Mouse (Mus musculus) CH12.LX (cell line): ENCODE data around the gene Wnt10b. TPM values are rescaled to one million over a fixed set of nuclear protein-coding genes. Genes with fewer than 3 reads are reported as not detected.

ENCODE experiments used
- DNase-seq: peaks from one replicate; pipeline ENCODE4 v3.0.0-alpha.2; 2013; ENCODE audit errors: extremely low read depth
- H3K27ac ChIP-seq: 2 replicates; pipeline ENCODE4 v1.5.1; 2012; ENCODE audit warnings: low read depth, mild to moderate bottlenecking, control low read depth, moderate library complexity; ENCODE audit not compliant: insufficient read depth
- H3K27me3 ChIP-seq: replicated peaks from 2 replicates; pipeline ENCODE3; 2012; ENCODE audit warnings: inconsistent platforms
- H3K36me3 ChIP-seq, 2 experiments: replicated peaks in 1 of 2; 2 replicates each; pipeline versions ENCODE3 to v1.6.1; 2012; ENCODE audit warnings: inconsistent platforms in 1 of 2, low read length in 1 of 2, mild to moderate bottlenecking in 1 of 2, mixed read lengths in 1 of 2, moderate library complexity in 1 of 2; ENCODE audit not compliant: control insufficient read depth in 1 of 2, insufficient read depth in 1 of 2
- H3K4me1 ChIP-seq, 2 experiments: 2 replicates each; pipeline ENCODE4 v1.6.1; 2012; ENCODE audit warnings: inconsistent platforms in 1 of 2, moderate library complexity in 1 of 2; ENCODE audit not compliant: insufficient read depth in 2 of 2, control insufficient read depth in 1 of 2
- H3K4me2 ChIP-seq: 2 replicates; pipeline ENCODE4 v1.6.1; 2012; ENCODE audit warnings: low read depth, mild to moderate bottlenecking, control low read depth; ENCODE audit not compliant: poor library complexity, insufficient read depth, severe bottlenecking
- H3K4me3 ChIP-seq, 3 experiments: fragments of 150-350 bp in 1 of 3; sonication (generic) in 1 of 3; replicated peaks in 1 of 3; 2 replicates each; pipeline versions ENCODE3 to v1.5.1; 2011 to 2012; ENCODE audit warnings: low read depth in 2 of 3, low read length in 2 of 3, mild to moderate bottlenecking in 2 of 3, moderate library complexity in 2 of 3, control low read depth in 1 of 3, improper control_type of control experiment in 1 of 3, inconsistent platforms in 1 of 3, mixed read lengths in 1 of 3; ENCODE audit not compliant: poor library complexity in 1 of 3
- H3K79me2 ChIP-seq: replicated peaks from 2 replicates; pipeline ENCODE4 v1.6.1; 2012; ENCODE audit warnings: mild to moderate bottlenecking, moderate library complexity; ENCODE audit not compliant: control insufficient read depth, poor library complexity, insufficient read depth, severe bottlenecking; ENCODE audit errors: extremely low read depth
- H3K9ac ChIP-seq: 2 replicates; pipeline ENCODE4 v1.6.1; 2012; ENCODE audit warnings: low read depth, mild to moderate bottlenecking, control low read depth, moderate library complexity; ENCODE audit not compliant: insufficient read depth
- H3K9me3 ChIP-seq: replicated peaks from 2 replicates; pipeline ENCODE3; 2012; ENCODE audit warnings: low read length, inconsistent platforms, mixed read lengths
- BHLHE40 ChIP-seq: IDR thresholded peaks from 2 replicates; pipeline ENCODE4 v1.6.1; 2011; ENCODE audit warnings: mild to moderate bottlenecking, low read depth, low read length, improper control_type of control experiment
- CHD1 ChIP-seq: IDR thresholded peaks from 2 replicates; pipeline ENCODE4 v1.6.1; 2012; ENCODE audit warnings: low read depth, low read length, improper control_type of control experiment, inconsistent platforms
- CHD2 ChIP-seq: IDR thresholded peaks from 2 replicates; pipeline ENCODE4 v1.6.1; 2011; ENCODE audit warnings: low read length, improper control_type of control experiment
- CTCF ChIP-seq, 2 experiments: IDR thresholded peaks in 1 of 2; conservative IDR thresholded peaks in 1 of 2; 2 replicates each; pipeline ENCODE4 v1.5.1; 2011 to 2012; ENCODE audit warnings: low read depth in 2 of 2, low read length in 2 of 2, improper control_type of control experiment in 1 of 2, inconsistent platforms in 1 of 2, mild to moderate bottlenecking in 1 of 2, moderate library complexity in 1 of 2
- E2F4 ChIP-seq: IDR thresholded peaks from 2 replicates; pipeline ENCODE4 v1.6.1; 2011; ENCODE audit warnings: low read depth, low read length, improper control_type of control experiment; ENCODE audit not compliant: insufficient replicate concordance
- ELF1 ChIP-seq: IDR thresholded peaks from 2 replicates; pipeline ENCODE4 v1.6.1; 2014; ENCODE audit warnings: low read depth, mild to moderate bottlenecking, inconsistent platforms, low read length, improper control_type of control experiment
- EP300 ChIP-seq: IDR thresholded peaks from 2 replicates; pipeline ENCODE4 v1.6.1; 2011; ENCODE audit warnings: low read length, improper control_type of control experiment
- ETS1 ChIP-seq: conservative IDR thresholded peaks from 2 replicates; pipeline ENCODE4 v1.6.1; 2012; ENCODE audit warnings: low read depth, mild to moderate bottlenecking, inconsistent platforms, low read length, improper control_type of control experiment, moderate library complexity
- GABPA ChIP-seq: IDR thresholded peaks from 2 replicates; pipeline ENCODE4 v1.6.1; 2012; ENCODE audit warnings: low read depth, low read length, improper control_type of control experiment, inconsistent platforms; ENCODE audit not compliant: insufficient replicate concordance
- HCFC1 ChIP-seq: IDR thresholded peaks from 2 replicates; pipeline ENCODE4 v1.6.1; 2012; ENCODE audit warnings: low read depth, mild to moderate bottlenecking, inconsistent platforms, low read length, improper control_type of control experiment
- IRF4 ChIP-seq: IDR thresholded peaks from 2 replicates; pipeline ENCODE4 v1.6.1; 2014; ENCODE audit warnings: low read depth, mild to moderate bottlenecking, inconsistent platforms, low read length, improper control_type of control experiment
- KAT2A ChIP-seq: IDR thresholded peaks from 2 replicates; pipeline ENCODE4 v1.6.1; 2012; ENCODE audit warnings: low read length, improper control_type of control experiment, inconsistent platforms; ENCODE audit not compliant: insufficient replicate concordance
- MAFK ChIP-seq: IDR thresholded peaks from 2 replicates; pipeline ENCODE4 v1.6.1; 2011; ENCODE audit warnings: low read length, improper control_type of control experiment; ENCODE audit not compliant: insufficient replicate concordance
- MAX ChIP-seq: IDR thresholded peaks from 2 replicates; pipeline ENCODE4 v1.6.1; 2011; ENCODE audit warnings: low read length, improper control_type of control experiment
- MAZ ChIP-seq: IDR thresholded peaks from 2 replicates; pipeline ENCODE4 v1.6.1; 2012; ENCODE audit warnings: low read depth, mild to moderate bottlenecking, inconsistent platforms, low read length, improper control_type of control experiment, moderate library complexity
- MEF2A ChIP-seq: IDR thresholded peaks from 2 replicates; pipeline ENCODE4 v1.6.1; 2014; ENCODE audit warnings: low read depth, mild to moderate bottlenecking, inconsistent platforms, low read length, improper control_type of control experiment, borderline replicate concordance
- MXI1 ChIP-seq: IDR thresholded peaks from 2 replicates; pipeline ENCODE4 v1.6.1; 2011; ENCODE audit warnings: mild to moderate bottlenecking, low read depth, low read length, improper control_type of control experiment
- NELFE ChIP-seq: IDR thresholded peaks from 2 replicates; pipeline ENCODE4 v1.6.1; 2011; ENCODE audit warnings: low read depth, low read length, improper control_type of control experiment
- NRF1 ChIP-seq: IDR thresholded peaks from 2 replicates; pipeline ENCODE4 v1.6.1; 2014; ENCODE audit warnings: low read depth, mild to moderate bottlenecking, inconsistent platforms, low read length, improper control_type of control experiment, moderate library complexity
- POLR2A ChIP-seq: IDR thresholded peaks from 2 replicates; pipeline ENCODE4 v1.6.1; 2011; ENCODE audit warnings: low read depth, mild to moderate bottlenecking, improper control_type of control experiment, low read length
- POLR2AphosphoS2 ChIP-seq: IDR thresholded peaks from 2 replicates; pipeline ENCODE4 v1.6.1; 2011; ENCODE audit warnings: low read depth, low read length, improper control_type of control experiment
- RAD21 ChIP-seq: IDR thresholded peaks from 2 replicates; pipeline ENCODE4 v1.6.1; 2011; ENCODE audit warnings: low read depth, mild to moderate bottlenecking, low read length, improper control_type of control experiment, moderate library complexity
- RCOR1 ChIP-seq: conservative IDR thresholded peaks from 2 replicates; pipeline ENCODE4 v1.6.1; 2012; ENCODE audit warnings: low read depth, mild to moderate bottlenecking, inconsistent platforms, low read length, improper control_type of control experiment
- SIN3A ChIP-seq: IDR thresholded peaks from 2 replicates; pipeline ENCODE4 v1.6.1; 2012; ENCODE audit warnings: low read length, improper control_type of control experiment, inconsistent platforms
- SMC3 ChIP-seq: IDR thresholded peaks from 2 replicates; pipeline ENCODE4 v1.6.1; 2011; ENCODE audit warnings: low read depth, low read length, improper control_type of control experiment
- TCF12 ChIP-seq: IDR thresholded peaks from 2 replicates; pipeline ENCODE4 v1.6.1; 2014; ENCODE audit warnings: low read depth, mild to moderate bottlenecking, inconsistent platforms, low read length, improper control_type of control experiment
- UBTF ChIP-seq: IDR thresholded peaks from 2 replicates; pipeline ENCODE4 v1.6.1; 2012; ENCODE audit warnings: low read depth, mild to moderate bottlenecking, inconsistent platforms, low read length, improper control_type of control experiment, moderate library complexity
- USF1 ChIP-seq: IDR thresholded peaks from 2 replicates; pipeline ENCODE4 v1.6.1; 2014; ENCODE audit warnings: low read depth, mild to moderate bottlenecking, inconsistent platforms, low read length, improper control_type of control experiment
- ZKSCAN1 ChIP-seq: IDR thresholded peaks from 2 replicates; pipeline ENCODE4 v1.6.1; 2012; ENCODE audit warnings: low read depth, inconsistent platforms, low read length, improper control_type of control experiment, borderline replicate concordance
- ZMIZ1 ChIP-seq: IDR thresholded peaks from 2 replicates; pipeline ENCODE4 v1.6.1; 2012; ENCODE audit warnings: low read depth, mild to moderate bottlenecking, inconsistent platforms, low read length, improper control_type of control experiment
- ZNF384 ChIP-seq: IDR thresholded peaks from 2 replicates; pipeline ENCODE4 v1.6.1; 2012; ENCODE audit warnings: low read depth, low read length, improper control_type of control experiment, inconsistent platforms
- dilution Hi-C: fragments of 300-500 bp; cut with MboI; formaldehyde crosslinking; loops from 2 replicates; pipeline ENCODE4 v1.14.3; 2020; ENCODE audit warnings: low sequenced_read_pairs; ENCODE audit not compliant: extremely low pct_unique_long_range_greater_than_20kb, extremely low pct_ligation_motif_present
- in situ Hi-C: fragments of 300-500 bp; cut with MboI; formaldehyde crosslinking; loops from 3 replicates; pipeline ENCODE4 v1.14.3; 2019; ENCODE audit warnings: low sequenced_read_pairs, low pct_ligation_motif_present, low pct_unique_long_range_greater_than_20kb, mixed read lengths
- polyA plus RNA-seq: library from polyadenylated mRNA; unstranded; fragments of >175 nt; gene quantifications from 2 replicates; pipeline ENCODE4 v1.2.1, GENCODE M21; 2012; ENCODE audit warnings: low read depth; ENCODE audit not compliant: insufficient read length
- total RNA-seq, 2 experiments: library from RNA; depleted of rRNA; stranded (reverse); fragments of 300-350 nt in 1 of 2; fragments of >200 nt in 1 of 2; gene quantifications; 2 replicates each; pipeline ENCODE4 v1.2.3; 2012 to 2014

Gene Wnt10b
- total and polyA plus RNA-seq, 3 experiments = 25.4 to 64.4 (median 56.2) TPM

- Histone ChIP-seq H3K79me2 (no peaks in the 10 kb centered on the region), H3K9ac (peak overlapping the region; percentile 42), H3K9me3 (no peaks in the 10 kb centered on the region), H3K4me1 (peaks cover 15 to 59% of the 10 kb centered on the region in 2 experiments), H3K27ac (peak overlapping the region; percentile 83), H3K27me3 (peaks cover 2% of the 10 kb centered on the region), H3K4me3 (peak overlapping the region; percentile 57 to 64 (median 62)), H3K4me2 (peak overlapping the region; percentile 67), H3K36me3 (peaks cover 9 to 29% of the 10 kb centered on the region in 2 experiments)
- in situ Hi-C loops = no loop called here
- dilution Hi-C loops = no loop called here
- TF ChIP-seq SIN3A = peak; percentile 77
- TF ChIP-seq ZNF384 = no peak; the same call in 1 of the 2 replicates
- peak; percentile 73 for TF ChIP-seq EP300
- TF ChIP-seq POLR2AphosphoS2 = no peak
- TF ChIP-seq TCF12 = peak; percentile 97
- no peak; the same call in none of the 2 replicates for TF ChIP-seq RAD21
- TF ChIP-seq ETS1 = peak; percentile 74
- TF ChIP-seq USF1 = no peak
- peak in 1 of 2 experiments; percentile 48; a peak in 2 of 4 replicates for TF ChIP-seq CTCF (conservative IDR thresholded peaks at IDR 0.05 in 1 of 2, IDR thresholded peaks at IDR 0.05 in 1 of 2; ENCODE audit: low read depth in 2 of 2, low read length in 2 of 2)
- TF ChIP-seq MAZ = peak; percentile 81
- peak; percentile 98; the same call in 1 of the 2 replicates for TF ChIP-seq UBTF
- TF ChIP-seq MAFK = no peak; the same call in 1 of the 2 replicates
- peak; percentile 66; the same call in 1 of the 2 replicates for TF ChIP-seq ELF1
- peak; percentile 70 for TF ChIP-seq BHLHE40
- peak; percentile 61; the same call in 1 of the 2 replicates for TF ChIP-seq POLR2A
- TF ChIP-seq SMC3 = peak; percentile 21
- TF ChIP-seq ZMIZ1 = peak; percentile 80
- TF ChIP-seq HCFC1 = peak; percentile 33; the same call in 1 of the 2 replicates
- no peak for TF ChIP-seq KAT2A
- peak; percentile 65 for TF ChIP-seq NRF1
- peak; percentile 83 for TF ChIP-seq MEF2A
- TF ChIP-seq NELFE = peak; percentile 47
- TF ChIP-seq MAX = peak; percentile 60
- peak; percentile 67; the same call in 1 of the 2 replicates for TF ChIP-seq MXI1
- TF ChIP-seq ZKSCAN1 = no peak
- TF ChIP-seq CHD2 = peak; percentile 60
- peak; percentile 81 for TF ChIP-seq IRF4
- TF ChIP-seq RCOR1 = no peak
- no peak for TF ChIP-seq GABPA
- TF ChIP-seq E2F4 = 0 out of 2 replicates have a peak, but pooled peaks have one; percentile 51
- no peak for TF ChIP-seq CHD1
- DNase-seq = peak; percentile 84
These were observed 1.5 kb downstream of the Wnt10b start for GRCm38 (mm10) chr15:98776280-98777004.
